Mouse (Mus musculus) cortical plate, adult 2 months (tissue): ENCODE measurements around the gene Plek2.

Source experiments
- CTCF ChIP-seq: fragments of 200-500 bp; IDR thresholded peaks from 2 replicates; pipeline ENCODE4 v1.5.1; 2011; ENCODE audit warnings: mild to moderate bottlenecking, control low read depth, low read length; ENCODE audit not compliant: insufficient read depth; ENCODE audit errors: extremely low read depth
- POLR2A ChIP-seq: fragments of 200-500 bp; IDR thresholded peaks from 2 replicates; pipeline ENCODE4 v1.6.1; 2011; ENCODE audit warnings: mild to moderate bottlenecking, low read length, control low read depth; ENCODE audit not compliant: insufficient read depth; ENCODE audit errors: extremely low read depth

DNA sequence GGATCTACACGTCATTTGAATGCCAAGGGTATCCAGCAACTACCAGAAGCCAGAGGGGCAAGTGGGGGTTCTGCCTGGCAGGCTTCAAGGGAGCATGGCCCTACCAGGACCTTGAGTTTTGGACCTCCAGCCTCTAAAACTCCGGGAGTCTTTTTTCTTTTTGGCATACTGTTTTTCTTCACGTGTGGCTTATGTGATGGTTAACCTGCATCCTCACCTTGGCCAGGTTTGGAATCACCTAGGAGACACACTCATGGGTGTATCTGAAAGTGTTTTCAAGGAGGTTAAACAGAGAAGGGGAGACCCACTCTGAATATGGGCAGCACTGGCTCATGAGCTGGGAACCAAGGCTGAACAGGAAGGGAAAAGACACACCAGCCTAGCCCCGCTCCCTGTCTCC, 3.5 kb downstream of the Plek2 start:
- TF ChIP-seq CTCF, result no peak
- no peak for TF ChIP-seq POLR2A
